Mouse (Mus musculus) neural tube, embryonic 13.5 days (tissue): ENCODE data around the gene Dnajc12. TPM values are rescaled to one million over a fixed set of nuclear protein-coding genes. Genes with fewer than 3 reads are reported as not detected.
A peak's percentile ranks its signal among the peaks of the same experiment; 100 is the strongest.
"Not testable (repeated sequence)": the region's sequence is repeated elsewhere in the genome, so short reads cannot be mapped to it uniquely, and the experiment has no call there.

Experiments
- ATAC-seq: fragments of 200-750 bp; cut with Nextera tagmentation; 2 replicates; pipeline ENCODE4 v1.8.0; 2017; ENCODE audit warnings: low read depth, mild to moderate bottlenecking, moderate TSS enrichment, moderate library complexity
- H3K27ac ChIP-seq: fragments of 300-500 bp; sonication (generic); replicated peaks from 2 replicates; pipeline ENCODE4 v1.5.1; 2015; ENCODE audit warnings: moderate library complexity, mild to moderate bottlenecking, inconsistent platforms
- H3K27me3 ChIP-seq: fragments of 300-500 bp; sonication (generic); 2 replicates; pipeline ENCODE4 v1.6.1; 2015; ENCODE audit warnings: mild to moderate bottlenecking, inconsistent platforms
- H3K36me3 ChIP-seq: fragments of 300-500 bp; sonication (generic); 2 replicates; pipeline ENCODE4 v1.6.1; 2015; ENCODE audit warnings: mild to moderate bottlenecking, inconsistent platforms
- H3K4me1 ChIP-seq: fragments of 300-500 bp; sonication (generic); replicated peaks from 2 replicates; pipeline ENCODE4 v1.6.1; 2015; ENCODE audit warnings: inconsistent platforms
- H3K4me2 ChIP-seq: fragments of 300-500 bp; sonication (generic); 2 replicates; pipeline ENCODE4 v1.6.1; 2015; ENCODE audit warnings: inconsistent platforms, mild to moderate bottlenecking, moderate library complexity
- H3K4me3 ChIP-seq: fragments of 300-500 bp; sonication (generic); 2 replicates; pipeline ENCODE4 v1.5.1; 2015; ENCODE audit warnings: mild to moderate bottlenecking, inconsistent platforms
- H3K9ac ChIP-seq: fragments of 300-500 bp; sonication (generic); 2 replicates; pipeline ENCODE4 v1.6.1; 2015; ENCODE audit warnings: moderate library complexity, mild to moderate bottlenecking, inconsistent platforms
- H3K9me3 ChIP-seq: fragments of 300-500 bp; sonication (generic); 2 replicates; pipeline ENCODE4 v1.6.1; 2016; ENCODE audit warnings: inconsistent platforms
- WGBS: fragments of 180-500 bp; shearing (Covaris S2); methylation state at CpG from one replicate; pipeline ENCODE4 v1.1.7; 2015; 5-methylcytosine and 5-hydroxymethylcytosine counted together
- polyA plus RNA-seq: library from polyadenylated mRNA; unstranded; fragments of >200 nt; fragmentation: Nextera tagmentation; extraction: Ambion mirVana; gene quantifications from 2 replicates; pipeline ENCODE4 v1.2.1, GENCODE M21; 2015

The Dnajc12 gene
- polyA plus RNA-seq, 1 experiment from 2014 or later = 24.4 TPM

DNA sequence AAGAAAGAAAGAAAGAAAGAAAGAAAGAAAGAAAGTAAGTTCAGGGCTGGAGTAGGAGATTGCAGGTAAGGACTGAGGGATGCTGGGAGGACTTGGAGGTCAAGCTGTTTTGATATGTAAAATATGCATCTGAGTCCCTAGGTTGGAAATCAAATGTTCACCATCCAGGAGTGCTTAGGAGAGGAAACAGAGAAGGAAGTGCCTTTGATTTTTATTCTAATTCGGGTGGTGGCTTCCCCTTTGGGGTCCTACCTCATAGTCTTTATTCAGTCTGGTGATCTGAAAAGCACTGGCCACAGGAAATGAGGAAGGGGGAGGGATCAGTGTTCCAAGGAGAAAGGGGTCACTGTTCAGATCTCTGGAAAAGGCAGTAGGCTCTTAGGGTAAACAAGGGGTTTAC lies 21.7 kb upstream of the Dnajc12 start:
- H3K9me3 ChIP-seq = no peaks in the 10 kb centered on the region
- WGBS = 64% methylated on average over 1 of the region's 1 CpGs
- no peaks in the 10 kb centered on the region for H3K27me3 ChIP-seq
- H3K4me2 ChIP-seq = no peak overlapping the region
- H3K36me3 ChIP-seq = no peaks in the 10 kb centered on the region
- ATAC-seq = no peak
- no peak overlapping the region for H3K27ac ChIP-seq
- H3K9ac ChIP-seq = no peak overlapping the region
- H3K4me1 ChIP-seq = no peaks in the 10 kb centered on the region
- no peak overlapping the region for H3K4me3 ChIP-seq

DNA sequence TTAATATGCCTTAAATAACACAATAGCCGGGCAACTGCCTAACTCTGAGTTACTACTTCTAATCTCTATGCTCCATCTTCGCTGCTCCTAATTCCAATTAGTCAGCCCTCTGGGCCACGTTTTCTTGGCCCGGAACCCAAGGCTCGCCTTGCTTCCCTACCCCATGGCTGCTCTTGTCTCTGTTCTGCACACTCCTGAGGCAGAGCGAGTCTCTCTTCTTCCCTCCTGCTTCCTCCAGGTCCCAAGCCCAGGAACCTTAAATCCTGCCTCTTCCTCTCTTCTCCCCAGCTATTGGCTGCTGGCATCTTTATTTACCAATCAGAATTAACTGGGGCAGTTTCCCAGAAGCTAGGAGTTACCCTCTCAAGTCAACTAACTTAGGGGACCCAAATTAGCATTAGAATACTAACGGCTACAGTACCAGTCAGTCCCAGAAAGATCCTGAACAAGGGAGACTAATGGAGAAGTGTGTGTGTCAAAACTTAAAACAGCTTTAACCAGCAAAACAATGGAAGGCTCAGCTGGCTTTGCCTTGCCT lies 16.3 kb upstream of the Dnajc12 start:
- no peak overlapping the region for H3K4me2 ChIP-seq
- no peak for ATAC-seq
- H3K27me3 ChIP-seq = no peaks in the 10 kb centered on the region
- H3K27ac ChIP-seq = no peak overlapping the region
- no peak overlapping the region for H3K9ac ChIP-seq
- 57% methylated on average over 7 of the region's 7 CpGs for WGBS
- no peaks in the 10 kb centered on the region for H3K9me3 ChIP-seq
- no peaks in the 10 kb centered on the region for H3K36me3 ChIP-seq
- H3K4me3 ChIP-seq = no peak overlapping the region
- H3K4me1 ChIP-seq = no peaks in the 10 kb centered on the region

DNA sequence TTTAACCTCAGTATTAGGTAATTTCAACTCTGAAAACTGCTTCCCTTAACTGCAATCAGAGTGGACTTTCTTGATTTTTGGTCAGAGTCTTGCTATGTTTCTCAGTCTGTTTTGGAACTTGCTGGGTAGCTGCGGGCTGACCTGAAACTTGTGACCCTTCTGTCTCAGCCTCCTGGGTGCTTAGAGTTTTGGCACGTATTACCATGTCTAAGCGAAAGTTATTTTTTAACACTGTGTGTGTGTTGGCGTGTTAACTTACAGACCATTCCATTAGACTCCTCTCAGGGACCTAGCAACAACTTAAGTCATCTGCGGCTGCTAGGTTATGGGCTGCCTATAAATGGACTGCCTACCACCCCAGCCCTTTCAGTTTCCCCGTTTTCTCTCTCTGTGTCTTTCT lies 14.9 kb upstream of the Dnajc12 start:
- Histone ChIP-seq H3K9me3 (no peaks in the 10 kb centered on the region), H3K27me3 (no peaks in the 10 kb centered on the region), H3K36me3 (no peaks in the 10 kb centered on the region), H3K4me2 (no peak overlapping the region), H3K27ac (no peak overlapping the region), H3K9ac (no peak overlapping the region), H3K4me3 (no peak overlapping the region), H3K4me1 (no peaks in the 10 kb centered on the region)
- no peak for ATAC-seq
- 84% methylated on average over 6 of the region's 6 CpGs for WGBS

DNA sequence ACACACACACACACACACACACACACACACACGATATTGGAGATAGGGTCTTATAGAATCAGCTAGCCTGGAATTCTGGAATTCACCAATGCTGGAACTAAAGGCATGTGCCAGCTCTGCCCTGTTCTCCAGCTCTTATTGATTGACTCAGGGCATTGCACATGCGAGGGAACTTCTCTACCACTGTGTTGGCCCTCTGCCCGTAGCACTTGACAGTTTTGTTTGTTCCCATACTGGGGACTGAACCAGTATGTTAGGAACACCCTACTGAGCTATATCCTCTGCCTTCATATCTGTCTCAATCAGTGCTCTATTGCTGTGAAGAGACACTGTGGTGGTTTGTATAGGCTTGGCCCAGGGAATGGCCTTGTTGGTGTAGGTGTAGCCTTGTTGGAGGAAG lies 14.2 kb upstream of the Dnajc12 start:
- Histone ChIP-seq H3K9ac (no peak overlapping the region), H3K27me3 (no peaks in the 10 kb centered on the region), H3K4me1 (no peaks in the 10 kb centered on the region), H3K4me2 (no peak overlapping the region), H3K4me3 (no peak overlapping the region), H3K27ac (no peak overlapping the region), H3K9me3 (no peaks in the 10 kb centered on the region), H3K36me3 (no peaks in the 10 kb centered on the region)
- WGBS = 82% methylated on average over 3 of the region's 3 CpGs
- no peak for ATAC-seq

DNA sequence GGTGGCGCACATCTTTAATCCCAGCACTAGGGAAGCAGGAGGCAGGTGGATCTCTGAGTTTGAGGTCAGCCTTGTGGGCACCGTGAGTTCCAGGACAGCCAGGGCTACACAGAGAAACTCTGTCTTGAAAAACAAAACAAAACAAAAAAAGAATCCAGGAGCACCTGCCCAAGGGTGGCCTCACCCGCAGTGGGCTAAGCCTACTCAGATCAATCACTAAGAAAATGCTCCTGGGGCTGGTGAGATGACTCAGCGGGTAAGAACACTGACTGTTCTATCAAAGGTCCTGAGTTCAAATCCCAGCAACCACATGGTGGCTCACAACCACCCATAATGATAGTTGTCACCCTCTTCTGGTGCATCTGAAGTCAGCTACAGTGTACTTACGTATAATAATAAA lies 5.9 kb upstream of the Dnajc12 start:
- peaks cover 8% of the 10 kb centered on the region for H3K27me3 ChIP-seq
- H3K36me3 ChIP-seq = no peaks in the 10 kb centered on the region
- no peak overlapping the region for H3K9ac ChIP-seq
- no peak for ATAC-seq
- 87% methylated on average over 5 of the region's 5 CpGs for WGBS
- no peak overlapping the region for H3K27ac ChIP-seq
- no peaks in the 10 kb centered on the region for H3K9me3 ChIP-seq
- no peak overlapping the region for H3K4me2 ChIP-seq
- H3K4me1 ChIP-seq = peaks cover 2% of the 10 kb centered on the region
- H3K4me3 ChIP-seq = no peak overlapping the region

DNA sequence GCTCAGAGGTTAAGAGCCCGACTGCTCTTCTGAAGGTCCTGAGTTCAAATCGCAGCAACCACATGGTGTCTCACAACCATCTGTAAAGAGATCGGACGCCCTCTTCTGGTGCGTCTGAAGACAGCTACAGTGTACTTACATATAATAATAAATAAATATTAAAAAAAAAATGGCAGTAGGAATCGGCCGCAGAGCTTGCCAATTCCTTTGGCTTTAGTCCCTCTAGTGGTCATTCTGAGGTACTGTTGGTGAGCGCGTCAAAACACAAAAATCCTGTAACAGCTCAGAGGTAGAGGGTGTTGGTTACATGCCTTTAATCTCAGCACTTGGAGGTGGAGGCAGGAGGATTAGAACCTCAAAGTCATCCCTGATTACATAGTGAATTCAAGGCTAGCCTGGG lies 4.8 kb upstream of the Dnajc12 start:
- peak; percentile 17; the same call in 1 of the 2 replicates for ATAC-seq
- Histone ChIP-seq H3K4me2 (no peak overlapping the region), H3K9ac (no peak overlapping the region), H3K27ac (no peak overlapping the region), H3K9me3 (no peaks in the 10 kb centered on the region), H3K27me3 (peaks cover 11% of the 10 kb centered on the region), H3K36me3 (no peaks in the 10 kb centered on the region), H3K4me1 (peaks cover 10% of the 10 kb centered on the region), H3K4me3 (no peak overlapping the region)
- WGBS = 22% methylated on average over 9 of the region's 9 CpGs

DNA sequence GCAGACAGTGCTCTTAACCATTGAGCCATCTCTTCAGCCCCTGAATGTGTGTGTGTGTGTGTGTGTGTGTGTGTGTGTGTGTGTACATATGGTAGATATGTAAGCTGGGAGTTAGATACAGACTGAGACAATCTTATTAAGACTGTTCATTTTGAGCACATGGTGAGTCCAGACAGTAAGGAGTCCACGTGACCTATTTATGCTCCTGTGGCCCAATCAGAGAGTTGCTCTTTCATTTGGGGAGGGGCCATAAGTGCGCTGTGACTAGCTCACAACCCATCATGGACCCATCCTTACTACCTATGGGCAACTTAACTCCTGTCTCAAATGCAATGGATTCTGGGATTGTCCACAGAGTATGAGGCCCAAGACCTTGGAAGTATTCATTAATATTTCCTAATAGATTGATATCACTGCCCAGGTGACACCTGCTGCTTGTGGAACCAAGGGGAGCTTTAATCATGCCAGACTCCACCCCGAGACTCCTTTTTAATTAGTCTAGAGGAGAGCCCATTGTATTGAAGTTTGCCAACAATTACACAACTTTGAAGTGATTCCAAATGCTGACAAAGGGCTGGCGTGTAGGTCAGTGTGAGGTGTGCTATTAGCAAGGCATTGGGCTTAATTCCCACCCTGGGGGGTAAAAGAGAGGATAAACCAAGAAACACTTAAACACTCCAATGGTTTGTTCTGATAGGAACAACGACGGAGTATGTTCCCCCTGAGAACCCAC lies 3.1 kb upstream of the Dnajc12 start:
- WGBS = 73% methylated on average over 6 of the region's 6 CpGs
- H3K9ac ChIP-seq = no peak overlapping the region
- H3K36me3 ChIP-seq = no peaks in the 10 kb centered on the region
- no peak overlapping the region for H3K27ac ChIP-seq
- no peak overlapping the region for H3K4me3 ChIP-seq
- no peak for ATAC-seq
- H3K27me3 ChIP-seq = peaks cover 11% of the 10 kb centered on the region
- H3K4me2 ChIP-seq = no peak overlapping the region
- peaks cover 10% of the 10 kb centered on the region for H3K4me1 ChIP-seq
- no peaks in the 10 kb centered on the region for H3K9me3 ChIP-seq

DNA sequence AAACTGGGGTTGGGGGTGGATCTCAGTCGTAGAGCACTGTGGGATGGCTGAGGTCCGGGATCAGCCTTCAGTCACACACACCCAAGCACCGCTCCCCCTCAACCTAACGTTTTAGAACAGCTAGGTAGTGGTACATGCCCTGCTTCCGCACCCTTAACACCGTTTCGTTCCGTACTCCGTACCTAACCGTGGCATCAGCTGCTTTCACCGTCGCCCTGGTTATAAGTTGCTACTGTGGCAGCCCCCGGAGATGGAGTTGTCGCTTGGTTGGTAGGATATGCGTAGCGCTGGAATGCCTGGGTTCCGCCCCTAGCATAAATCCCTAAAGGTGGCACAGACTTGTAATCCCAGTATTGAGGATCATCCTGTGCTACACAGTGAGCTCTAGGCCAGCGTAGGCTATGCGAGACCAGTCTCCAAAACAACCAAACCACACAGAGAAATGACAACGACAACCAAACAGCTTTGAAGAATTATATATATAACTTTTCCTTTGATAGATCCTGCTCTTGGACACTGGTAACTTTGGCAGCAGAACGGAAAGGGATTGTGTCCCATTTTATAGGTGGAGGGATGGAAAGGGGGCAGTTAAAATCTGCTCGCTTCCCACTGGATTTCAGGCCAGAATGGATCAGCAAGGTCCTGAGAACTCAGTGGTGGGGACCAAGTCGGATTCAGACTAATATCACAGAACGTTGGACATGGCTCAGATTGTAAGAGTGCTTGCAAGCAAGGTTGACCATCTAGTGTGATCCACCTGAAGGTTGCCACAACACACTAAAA lies 554 bp upstream of the Dnajc12 start, which contains the start of gene Sirt1:
Gene Sirt1, minus strand, starts transcription at position 207 of the 783 bp plus-strand sequence.
- Histone ChIP-seq H3K9me3 (no peaks in the 10 kb centered on the region), H3K27ac (peak within 1 kb of the TSS; percentile 29; the same call in 1 of the 2 replicates), H3K4me2 (peak within 1 kb of the TSS; percentile 87), H3K4me1 (peaks cover 10% of the 10 kb centered on the region), H3K36me3 (no peaks in the 10 kb centered on the region), H3K27me3 (peaks cover 11% of the 10 kb centered on the region), H3K9ac (peak within 1 kb of the TSS; percentile 82), H3K4me3 (peak within 1 kb of the TSS; percentile 55)
- 4% methylated on average over 24 of the region's 24 CpGs for WGBS
- no peak for ATAC-seq

DNA sequence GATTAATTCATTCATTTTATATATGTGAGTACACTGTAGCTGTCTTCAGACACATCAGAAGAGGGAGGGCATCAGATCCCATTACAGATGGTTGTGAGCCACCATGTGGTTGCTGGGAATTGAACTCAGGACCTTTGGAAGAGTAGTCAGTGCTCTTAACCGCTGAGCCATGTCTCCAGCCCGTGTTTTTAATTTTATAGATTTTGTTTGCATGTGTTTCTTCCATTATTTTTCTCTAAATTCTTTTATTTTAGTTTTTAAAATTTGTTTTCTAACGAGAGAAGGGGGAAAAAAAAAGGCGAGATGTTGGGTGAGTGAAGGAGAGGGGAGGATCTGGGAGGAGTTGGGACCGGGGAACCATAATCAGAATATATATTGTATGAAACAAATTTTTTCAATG lies 3.7 kb downstream of the Dnajc12 start:
- peak overlapping the region; percentile 47 for H3K4me3 ChIP-seq
- peak overlapping the region; percentile 64; the same call in 1 of the 2 replicates for H3K9ac ChIP-seq
- not testable (repeated sequence) for H3K27me3 ChIP-seq, H3K27ac ChIP-seq, H3K9me3 ChIP-seq, H3K36me3 ChIP-seq, ATAC-seq, H3K4me1 ChIP-seq
- H3K4me2 ChIP-seq = peak overlapping the region; percentile 67
- 32% methylated on average over 5 of the region's 5 CpGs for WGBS

DNA sequence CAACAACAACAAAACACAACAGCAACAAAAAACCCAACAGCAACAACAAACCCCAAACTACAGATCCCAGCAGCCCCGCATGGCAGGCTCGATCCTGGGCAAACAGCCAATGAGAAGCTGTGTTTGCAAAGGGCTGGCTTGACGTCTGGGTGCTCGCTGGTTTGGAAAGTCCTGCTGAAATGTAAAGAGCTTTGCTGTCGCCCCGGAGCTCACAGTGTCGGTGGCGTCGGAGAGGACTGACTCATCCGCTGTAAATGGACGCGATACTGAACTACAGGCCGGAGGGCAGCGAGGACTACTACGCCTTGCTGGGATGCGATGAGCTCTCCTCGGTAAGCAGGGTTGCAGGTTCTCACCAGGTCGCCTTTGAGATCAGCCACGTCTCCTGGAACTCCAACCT lies 4.2 kb downstream of the Dnajc12 start:
- ATAC-seq = peak; percentile 76
- Histone ChIP-seq H3K4me2 (peak overlapping the region; percentile 67), H3K9ac (peak overlapping the region; percentile 64), H3K4me3 (peak overlapping the region; percentile 47), H3K4me1 (peaks cover 6% of the 10 kb centered on the region), H3K27ac (peak overlapping the region; percentile 54), H3K9me3 (no peaks in the 10 kb centered on the region), H3K27me3 (peaks cover 2% of the 10 kb centered on the region), H3K36me3 (no peaks in the 10 kb centered on the region)
- WGBS = under 1% methylated on average over 19 of the region's 19 CpGs

DNA sequence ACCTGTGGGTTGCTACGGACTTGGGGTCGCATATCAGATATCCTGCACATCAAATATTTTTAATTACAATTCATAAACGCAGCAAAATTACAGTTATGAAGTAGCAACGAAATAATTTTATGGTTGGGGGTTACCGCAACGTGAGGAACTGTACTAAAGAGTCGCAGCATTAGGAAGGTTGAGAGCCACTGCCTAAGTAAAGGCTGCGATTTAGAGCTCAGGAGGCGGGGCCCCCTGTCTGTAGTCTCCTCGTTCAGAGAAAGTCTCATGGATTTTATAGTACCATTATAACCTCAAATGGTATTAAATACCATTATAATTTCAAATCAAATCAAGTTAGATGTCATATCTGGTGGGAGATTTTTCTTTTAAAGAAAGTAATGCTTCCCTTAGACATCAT lies 4.7 kb downstream of the Dnajc12 start:
- Histone ChIP-seq H3K4me2 (peak overlapping the region; percentile 67), H3K36me3 (no peaks in the 10 kb centered on the region), H3K4me3 (peak overlapping the region; percentile 47), H3K27me3 (no peaks in the 10 kb centered on the region), H3K27ac (peak overlapping the region; percentile 54; the same call in 1 of the 2 replicates), H3K9me3 (no peaks in the 10 kb centered on the region), H3K9ac (peak overlapping the region; percentile 64), H3K4me1 (peaks cover under 1% of the 10 kb centered on the region)
- 2% methylated on average over 10 of the region's 10 CpGs for WGBS
- no peak for ATAC-seq

DNA sequence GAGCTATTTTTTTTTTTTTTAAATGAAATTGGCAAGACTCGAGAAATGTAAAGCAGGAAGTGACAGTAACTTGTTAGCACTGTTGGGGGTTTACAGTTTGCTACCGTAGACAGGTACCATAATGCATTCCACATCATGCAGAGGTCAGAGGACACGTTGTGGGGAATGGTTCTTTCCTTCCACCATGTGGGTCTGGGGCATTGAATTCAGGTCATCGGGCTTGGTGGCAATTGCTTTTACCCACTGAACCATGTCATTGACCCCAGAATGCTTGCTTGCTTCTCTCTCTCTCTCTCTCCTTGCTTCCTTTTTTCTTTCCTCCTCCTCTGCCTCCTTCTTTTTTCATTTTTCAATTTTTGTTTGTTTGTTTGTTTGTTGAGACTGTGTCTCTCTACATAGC lies 6.7 kb downstream of the Dnajc12 start:
- H3K27ac ChIP-seq = no peak overlapping the region
- no peaks in the 10 kb centered on the region for H3K4me1 ChIP-seq
- no peak for ATAC-seq
- no peaks in the 10 kb centered on the region for H3K9me3 ChIP-seq
- no peak overlapping the region for H3K4me2 ChIP-seq
- no peaks in the 10 kb centered on the region for H3K36me3 ChIP-seq
- no peak overlapping the region for H3K9ac ChIP-seq
- WGBS = 48% methylated on average over 4 of the region's 4 CpGs
- no peaks in the 10 kb centered on the region for H3K27me3 ChIP-seq
- no peak overlapping the region for H3K4me3 ChIP-seq
